Mouse (Mus musculus) testis, adult 2 months (tissue): ENCODE results near the gene Tenm3.

Source experiments
- CTCF ChIP-seq: fragments of 200-500 bp; IDR thresholded peaks from 2 replicates; pipeline ENCODE4 v1.5.1; 2012; ENCODE audit warnings: low read depth, mild to moderate bottlenecking, inconsistent platforms, low read length, moderate library complexity; ENCODE audit not compliant: control insufficient read depth, insufficient read depth, insufficient replicate concordance
- POLR2A ChIP-seq: fragments of 200-500 bp; IDR thresholded peaks from 2 replicates; pipeline ENCODE4 v1.6.1; 2012; ENCODE audit warnings: low read depth, mild to moderate bottlenecking, inconsistent platforms, low read length, moderate library complexity; ENCODE audit not compliant: control insufficient read depth

DNA sequence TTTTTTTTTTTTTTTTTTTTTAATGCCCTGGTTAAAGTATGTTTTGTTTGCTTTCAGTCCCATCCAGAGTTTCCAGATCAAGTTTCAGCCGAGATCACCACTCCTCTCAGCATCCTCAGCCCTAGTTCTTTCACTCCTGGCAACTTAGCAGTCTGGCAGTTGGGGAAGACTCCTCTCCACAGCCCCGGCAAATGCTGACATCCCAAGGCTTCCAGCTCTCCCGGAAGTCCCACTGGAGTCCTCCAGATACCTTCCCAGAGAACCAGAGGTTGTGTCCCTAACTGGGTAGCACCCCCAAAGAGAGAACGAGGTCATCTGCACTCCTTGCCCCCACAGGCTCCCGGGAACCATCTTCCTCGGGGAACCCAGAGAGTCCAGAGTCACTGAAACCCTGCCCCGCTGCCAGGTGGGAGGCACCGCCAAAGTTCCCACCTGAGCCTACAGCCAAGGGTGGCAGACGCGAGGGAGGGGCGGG lies 1.2 kb downstream of the Tenm3 start:
- no peak for TF ChIP-seq POLR2A
- TF ChIP-seq CTCF: no peak
